Mouse (Mus musculus): Measurements from ENCODE around the gene Rdh12. TPM values are rescaled to one million over a fixed set of nuclear protein-coding genes. Genes with fewer than 3 reads are reported as not detected.
"Not testable (repeated sequence)": the region's sequence is repeated elsewhere in the genome, so short reads cannot be mapped to it uniquely, and the experiment has no call there.

Gene Rdh12
- polyA plus RNA-seq (2016; fragmentation: Nextera tagmentation; extraction: Ambion mirVana), result 1.0 and 1.8 TPM in 2 replicates

- WGBS, result 6% methylated on average over 13 of the region's 13 CpGs
- no peaks in the 10 kb centered on the region for H3K27me3 ChIP-seq (replicated peaks; ENCODE audit: low read depth, poor library complexity, severe bottlenecking)
- no peaks in the 10 kb centered on the region for H3K9me3 ChIP-seq
- H3K36me3 ChIP-seq (replicated peaks), result no peaks in the 10 kb centered on the region
- peak within 1 kb of the TSS; percentile 61 for H3K4me3 ChIP-seq
- peak; percentile 20 for DNase-seq (ENCODE audit: low spot score)
- no peak within 1 kb of the TSS for H3K27ac ChIP-seq (replicated peaks)
- H3K4me1 ChIP-seq, result peaks cover 9% of the 10 kb centered on the region
These were observed at the start of gene Rdh12 for GRCm38 (mm10) chr12:79208703-79209464. Rdh12 (plus strand) TSS chr12:79208914.

GRCm38 (mm10) chr12:79162876-79163275, 45.8 kb upstream of the Rdh12 start:
- no peaks in the 10 kb centered on the region for H3K9me3 ChIP-seq
- no peak overlapping the region for H3K4me3 ChIP-seq
- no peaks in the 10 kb centered on the region for H3K4me1 ChIP-seq
- no peak for DNase-seq (ENCODE audit: low spot score)
- WGBS, result 94% methylated on average over 3 of the region's 3 CpGs
- H3K36me3 ChIP-seq (replicated peaks), result peaks cover 83% of the 10 kb centered on the region
- no peaks in the 10 kb centered on the region for H3K27me3 ChIP-seq (replicated peaks; ENCODE audit: low read depth, poor library complexity, severe bottlenecking)
- H3K27ac ChIP-seq (replicated peaks), result no peak overlapping the region

- peaks cover 6% of the 10 kb centered on the region for H3K4me1 ChIP-seq
- no peaks in the 10 kb centered on the region for H3K27me3 ChIP-seq (replicated peaks; ENCODE audit: low read depth, poor library complexity, severe bottlenecking)
- H3K36me3 ChIP-seq (replicated peaks), result peaks cover 21% of the 10 kb centered on the region
- H3K9me3 ChIP-seq, result no peaks in the 10 kb centered on the region
- no peak overlapping the region for H3K4me3 ChIP-seq
- H3K27ac ChIP-seq (replicated peaks), result no peak overlapping the region
- no peak for DNase-seq (ENCODE audit: low spot score)
These were observed 39.5 kb upstream of the Rdh12 start for GRCm38 (mm10) chr12:79169173-79169572.

- Histone ChIP-seq H3K9me3 (no peaks in the 10 kb centered on the region), H3K4me1 (peaks cover 6% of the 10 kb centered on the region), H3K27me3 (replicated peaks; ENCODE audit: low read depth, poor library complexity, severe bottlenecking) (no peaks in the 10 kb centered on the region), H3K36me3 (replicated peaks) (peaks cover 19% of the 10 kb centered on the region), H3K4me3 (no peak overlapping the region), H3K27ac (replicated peaks) (no peak overlapping the region)
- DNase-seq (ENCODE audit: low spot score), result no peak
- 77% methylated on average over 3 of the region's 3 CpGs for WGBS
These were observed 38.3 kb upstream of the Rdh12 start for GRCm38 (mm10) chr12:79170421-79170820.

- Histone ChIP-seq H3K27me3 (replicated peaks; ENCODE audit: low read depth, poor library complexity, severe bottlenecking) (no peaks in the 10 kb centered on the region), H3K4me3 (peak overlapping the region; percentile 74), H3K36me3 (replicated peaks) (peaks cover 20% of the 10 kb centered on the region), H3K9me3 (no peaks in the 10 kb centered on the region), H3K4me1 (peaks cover 6% of the 10 kb centered on the region), H3K27ac (replicated peaks) (no peak overlapping the region)
- peak; percentile 10 for DNase-seq (ENCODE audit: low spot score)
- 38% methylated on average over 12 of the region's 12 CpGs for WGBS
These were observed 37.3 kb upstream of the Rdh12 start for GRCm38 (mm10) chr12:79171269-79171995.

GRCm38 (mm10) chr12:79172019-79172941, 36.4 kb upstream of the Rdh12 start, which contains the start of gene Vti1b:
Vti1b (minus strand) TSS chr12:79172667.
- Histone ChIP-seq H3K27ac (replicated peaks) (peak within 1 kb of the TSS; percentile 94), H3K4me3 (peak within 1 kb of the TSS; percentile 74), H3K36me3 (replicated peaks) (peaks cover 29% of the 10 kb centered on the region), H3K27me3 (replicated peaks; ENCODE audit: low read depth, poor library complexity, severe bottlenecking) (no peaks in the 10 kb centered on the region), H3K9me3 (no peaks in the 10 kb centered on the region), H3K4me1 (peaks cover 6% of the 10 kb centered on the region)
- under 1% methylated on average over 73 of the region's 73 CpGs for WGBS
- DNase-seq (ENCODE audit: low spot score), result peak; percentile 91

DNA sequence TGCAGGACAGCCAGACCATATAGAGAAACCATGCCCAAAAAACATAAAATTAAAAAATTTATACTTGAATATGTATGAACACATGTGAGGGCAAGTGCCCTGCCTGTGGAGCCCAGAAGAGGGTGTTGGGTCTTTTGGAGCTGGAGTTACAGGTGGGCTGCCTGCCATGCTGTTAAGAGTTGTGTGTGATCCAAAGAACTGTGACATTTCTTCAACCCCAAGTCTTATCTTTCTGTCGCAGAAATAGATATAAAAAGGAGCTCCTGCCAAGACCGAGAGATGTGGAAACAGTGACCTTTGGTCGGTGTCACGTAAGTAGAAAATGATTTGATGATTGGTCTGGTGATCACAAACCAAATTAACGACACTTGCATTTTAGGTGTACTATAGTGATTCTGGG, 35.0 kb upstream of the Rdh12 start:
- Histone ChIP-seq H3K4me1 (peaks cover 6% of the 10 kb centered on the region), H3K4me3 (no peak overlapping the region), H3K27me3 (replicated peaks; ENCODE audit: low read depth, poor library complexity, severe bottlenecking) (no peaks in the 10 kb centered on the region), H3K27ac (replicated peaks) (no peak overlapping the region), H3K36me3 (replicated peaks) (peaks cover 38% of the 10 kb centered on the region), H3K9me3 (no peaks in the 10 kb centered on the region)
- no peak for DNase-seq (ENCODE audit: low spot score)
- 82% methylated on average over 5 of the region's 5 CpGs for WGBS

- Histone ChIP-seq H3K27ac (replicated peaks) (no peak overlapping the region), H3K36me3 (replicated peaks) (peaks cover 53% of the 10 kb centered on the region), H3K9me3 (no peaks in the 10 kb centered on the region), H3K27me3 (replicated peaks; ENCODE audit: low read depth, poor library complexity, severe bottlenecking) (no peaks in the 10 kb centered on the region), H3K4me3 (no peak overlapping the region), H3K4me1 (peaks cover 6% of the 10 kb centered on the region)
- WGBS, result 93% methylated on average over 5 of the region's 5 CpGs
- DNase-seq (ENCODE audit: low spot score), result no peak
These were observed 32.7 kb upstream of the Rdh12 start for GRCm38 (mm10) chr12:79175998-79176397.

DNA sequence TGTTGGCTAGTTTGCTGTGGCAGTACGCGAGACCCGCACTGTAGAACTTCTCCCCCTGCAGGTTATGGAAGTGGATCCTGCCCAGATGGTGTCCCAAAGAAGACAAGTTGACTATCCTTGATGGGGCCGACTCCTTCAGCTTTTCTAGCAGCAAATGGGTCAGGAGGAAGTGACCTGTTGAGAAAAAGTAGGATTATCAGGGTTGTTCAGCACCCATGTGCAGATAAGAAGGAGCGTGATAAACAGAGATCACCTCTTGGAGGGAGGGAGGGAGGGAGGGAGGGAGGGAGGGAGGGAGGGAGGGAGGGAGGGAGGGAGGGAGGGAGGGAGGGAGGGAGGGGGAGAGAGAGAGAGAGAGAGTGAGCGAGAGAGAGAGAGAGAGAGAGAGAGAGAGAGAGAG, 23.6 kb upstream of the Rdh12 start:
- 87% methylated on average over 5 of the region's 6 CpGs for WGBS
- not testable (repeated sequence) for H3K4me3 ChIP-seq; H3K27me3 ChIP-seq (replicated peaks; ENCODE audit: low read depth, poor library complexity, severe bottlenecking); H3K9me3 ChIP-seq; H3K4me1 ChIP-seq; H3K27ac ChIP-seq (replicated peaks); DNase-seq (ENCODE audit: low spot score)
- peaks cover 84% of the 10 kb centered on the region for H3K36me3 ChIP-seq (replicated peaks)

DNA sequence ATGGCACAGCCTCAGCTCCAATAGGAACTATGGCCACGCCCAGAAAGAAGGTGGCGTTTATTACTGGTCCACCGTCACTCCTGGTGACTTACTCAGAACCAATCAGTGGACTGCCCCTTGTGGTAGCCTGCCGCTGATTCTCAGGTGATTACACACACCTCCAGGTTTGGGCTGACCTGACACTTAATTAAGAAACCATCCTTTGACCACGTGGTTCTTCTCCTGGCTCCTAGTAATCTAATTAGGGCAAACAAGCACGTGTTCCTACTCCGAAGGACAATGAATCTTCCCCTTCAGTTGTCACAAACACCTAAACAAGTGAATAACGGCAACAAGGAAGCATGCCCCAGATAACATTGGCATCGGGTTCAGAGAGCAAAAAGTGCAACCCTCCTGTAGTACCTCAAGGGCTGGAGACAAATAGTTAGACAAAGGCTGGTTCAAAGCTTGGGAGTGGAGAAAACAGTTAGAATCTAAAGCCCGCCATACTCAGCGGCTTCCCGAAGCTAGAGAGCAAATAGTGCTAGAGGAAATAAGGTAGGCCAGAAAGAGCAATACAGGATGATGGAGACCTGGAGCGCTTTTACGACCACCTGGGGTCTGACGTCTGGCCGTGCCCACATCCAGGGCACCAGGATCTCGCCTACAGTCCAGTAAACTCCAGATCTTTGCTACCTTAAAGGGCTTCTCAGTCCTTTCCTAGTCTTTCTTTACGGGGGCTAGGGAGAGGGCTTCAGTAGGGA, 17.6 kb upstream of the Rdh12 start:
- peak; percentile 79 for DNase-seq (ENCODE audit: low spot score)
- Histone ChIP-seq H3K27me3 (replicated peaks; ENCODE audit: low read depth, poor library complexity, severe bottlenecking) (no peaks in the 10 kb centered on the region), H3K4me3 (peak overlapping the region; percentile 78), H3K9me3 (no peaks in the 10 kb centered on the region), H3K4me1 (peaks cover 17% of the 10 kb centered on the region), H3K27ac (replicated peaks) (peak overlapping the region; percentile 82), H3K36me3 (replicated peaks) (peaks cover 25% of the 10 kb centered on the region)
- WGBS, result under 1% methylated on average over 18 of the region's 18 CpGs

GRCm38 (mm10) chr12:79191701-79192100, 17.0 kb upstream of the Rdh12 start:
- peaks cover 19% of the 10 kb centered on the region for H3K36me3 ChIP-seq (replicated peaks)
- 4% methylated on average over 14 of the region's 14 CpGs for WGBS
- DNase-seq (ENCODE audit: low spot score), result peak; percentile 85
- no peaks in the 10 kb centered on the region for H3K9me3 ChIP-seq
- peak overlapping the region; percentile 82 for H3K27ac ChIP-seq (replicated peaks)
- H3K27me3 ChIP-seq (replicated peaks; ENCODE audit: low read depth, poor library complexity, severe bottlenecking), result no peaks in the 10 kb centered on the region
- peaks cover 17% of the 10 kb centered on the region for H3K4me1 ChIP-seq
- H3K4me3 ChIP-seq, result peak overlapping the region; percentile 78

DNA sequence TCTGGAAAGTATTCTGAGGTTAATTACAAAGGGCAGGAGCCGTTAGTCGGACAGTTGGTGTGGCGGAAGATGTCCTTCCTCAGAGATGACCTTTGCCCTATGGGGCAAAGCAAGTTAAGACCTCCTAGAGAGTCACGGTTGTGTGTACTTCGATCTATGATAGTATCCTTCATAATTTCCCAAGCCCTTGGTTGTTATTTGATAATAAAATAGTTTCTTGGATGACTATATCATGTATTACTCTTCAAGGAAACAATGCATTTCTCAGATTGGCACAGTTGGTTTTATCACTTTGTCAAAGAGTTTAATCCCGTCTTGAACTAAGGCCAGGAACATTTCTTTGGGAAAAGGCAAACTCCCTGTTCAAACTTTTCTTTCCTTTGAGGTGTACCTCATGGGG, 16.5 kb upstream of the Rdh12 start, which contains the start of gene Rdh11:
Gene Rdh11 (minus strand): TSS at position 101 of the 400 bp plus-strand sequence.
- Histone ChIP-seq H3K36me3 (replicated peaks) (peaks cover 14% of the 10 kb centered on the region), H3K27me3 (replicated peaks; ENCODE audit: low read depth, poor library complexity, severe bottlenecking) (no peaks in the 10 kb centered on the region), H3K9me3 (no peaks in the 10 kb centered on the region), H3K4me3 (peak within 1 kb of the TSS; percentile 78), H3K27ac (replicated peaks) (peak within 1 kb of the TSS; percentile 82), H3K4me1 (peaks cover 17% of the 10 kb centered on the region)
- WGBS, result 47% methylated on average over 6 of the region's 6 CpGs
- no peak for DNase-seq (ENCODE audit: low spot score)
